Mouse (Mus musculus) thymus, postnatal 10 days (tissue): Measurements from ENCODE around the gene Rad51b.
A peak's percentile ranks its signal among the peaks of the same experiment; 100 is the strongest.

Experiments
- DNase-seq, 2 experiments: peaks; one replicate each; pipeline ENCODE4 v3.0.0; 2021; ENCODE audit warnings: low spot score in 2 of 2

Rad51b gene

GRCm38 (mm10) chr12:79436892-79437291 lies 139.8 kb downstream of the Rad51b start:
- no peak for DNase-seq

- DNase-seq, result no peak
Measured at GRCm38 (mm10) chr12:79437572-79437971, 140.5 kb downstream of the Rad51b start.

- DNase-seq, result no peak
Measured at GRCm38 (mm10) chr12:79439961-79440360, 142.9 kb downstream of the Rad51b start.

DNA sequence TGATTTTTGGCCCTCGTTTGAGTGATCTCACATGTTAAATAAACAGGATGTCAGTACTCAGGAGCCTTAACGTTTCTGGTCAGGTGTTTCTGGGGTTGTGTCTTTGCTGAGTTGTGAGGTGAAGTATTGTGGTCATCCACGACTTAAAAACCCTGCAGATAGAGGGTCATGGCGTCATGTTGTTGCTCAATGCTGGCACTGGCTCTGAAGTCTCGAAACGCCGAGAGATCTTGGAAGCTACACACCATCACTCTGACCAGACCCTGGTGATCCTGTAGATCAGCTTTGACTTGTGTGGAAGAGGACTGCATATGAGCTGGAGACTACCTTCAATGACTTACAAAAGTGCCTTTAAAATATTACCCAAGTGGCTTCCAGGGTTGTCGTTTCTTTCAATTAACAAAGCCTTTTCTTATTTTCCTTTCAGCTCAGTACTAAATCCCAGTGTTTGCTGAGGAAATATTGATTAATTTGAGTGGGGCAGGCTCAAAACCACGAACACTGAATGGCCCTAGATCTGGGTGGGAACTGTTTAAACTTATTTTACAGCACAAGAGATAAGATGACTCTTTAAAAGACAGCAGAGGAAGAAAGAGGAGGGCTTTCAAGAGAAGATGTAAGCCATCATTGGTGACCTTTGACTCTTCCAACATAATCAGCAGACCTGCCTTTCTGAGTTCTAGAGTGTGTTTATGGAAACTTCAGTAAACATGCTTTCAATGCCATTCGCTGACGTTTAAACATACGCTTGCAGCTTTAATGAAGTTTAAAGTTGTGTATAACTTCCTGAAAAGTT lies 144.3 kb downstream of the Rad51b start:
- no peak for DNase-seq

DNA sequence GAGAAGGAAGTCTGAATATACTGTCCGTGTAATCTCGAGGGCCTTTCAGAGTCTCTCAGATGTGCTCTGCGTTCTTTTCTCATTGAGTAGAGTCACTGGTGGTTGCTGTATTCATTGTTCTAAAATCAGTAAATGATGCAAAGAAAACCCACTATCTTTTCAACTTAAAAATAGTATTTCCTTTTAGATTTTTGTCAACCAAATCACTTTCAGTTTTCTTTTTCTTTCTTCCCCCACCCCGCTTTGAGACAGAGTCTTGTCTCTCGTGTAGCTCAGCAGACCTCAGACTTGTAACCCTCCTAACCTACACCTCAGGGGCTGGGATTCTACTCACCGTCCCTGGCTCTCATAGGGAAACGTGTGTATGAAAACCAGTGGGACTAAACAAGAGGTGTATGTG lies 145.0 kb downstream of the Rad51b start:
- DNase-seq, result no peak

GRCm38 (mm10) chr12:79442836-79443390 lies 145.8 kb downstream of the Rad51b start:
- no peak for DNase-seq

DNA sequence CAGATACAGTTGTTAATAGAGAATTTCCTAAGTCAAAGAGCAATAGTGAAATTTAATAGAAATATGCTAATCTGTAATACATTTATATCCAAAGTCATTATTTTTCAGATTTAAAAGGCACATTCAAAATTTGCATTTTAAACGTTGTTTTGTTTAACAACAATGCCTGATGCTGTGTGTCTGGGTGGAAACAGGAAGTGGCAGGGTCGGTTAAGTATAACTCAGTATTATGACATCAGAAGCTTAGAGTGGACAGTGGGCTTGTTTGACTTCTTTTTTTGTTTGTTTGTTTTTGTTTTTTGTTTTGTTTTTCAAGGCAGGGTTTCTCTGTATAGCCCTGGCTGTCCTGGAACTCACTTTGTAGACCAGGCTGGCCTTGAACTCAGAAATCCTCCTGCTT lies 147.6 kb downstream of the Rad51b start:
- DNase-seq, result no peak

DNA sequence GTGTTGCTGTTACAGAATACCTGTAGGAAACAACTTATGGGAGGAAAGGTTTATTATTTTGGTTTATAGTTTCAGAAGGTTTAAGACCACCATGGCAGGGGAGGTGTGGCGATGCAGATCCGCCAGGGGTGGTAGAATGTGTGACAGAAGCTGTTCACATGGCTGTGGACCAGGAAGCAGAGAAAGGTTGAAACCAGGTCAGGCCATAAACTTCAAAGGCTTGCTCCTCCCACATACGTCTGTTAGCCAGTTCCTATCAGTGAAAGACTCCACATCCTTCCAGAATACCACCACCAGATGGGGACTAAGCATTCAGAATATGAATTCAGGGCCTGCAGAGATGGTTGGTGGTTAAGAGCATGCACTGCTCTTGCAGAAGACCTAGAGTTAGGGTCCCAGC lies 150.0 kb downstream of the Rad51b start:
- peak; percentile 5 to 14 for DNase-seq

GRCm38 (mm10) chr12:79449817-79450411 lies 152.8 kb downstream of the Rad51b start:
- DNase-seq, result no peak

DNA sequence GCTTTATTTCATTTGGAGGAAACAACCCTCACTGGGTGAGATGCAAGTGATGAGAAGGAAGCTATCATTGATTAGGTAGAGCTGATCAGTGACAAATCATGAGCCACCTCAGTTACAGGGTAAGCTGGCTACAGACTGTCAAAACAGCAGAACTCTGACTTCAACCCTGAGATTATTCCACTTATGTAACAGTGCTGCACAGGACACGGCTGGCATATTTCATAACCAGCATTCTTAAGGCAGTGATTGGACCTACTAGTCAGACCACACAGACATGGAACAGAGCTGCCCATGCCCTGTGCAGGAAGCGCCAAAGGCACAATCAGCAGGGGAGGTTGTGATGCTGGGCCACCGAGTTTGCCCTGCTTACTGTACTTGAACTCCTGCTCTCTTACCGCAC lies 155.8 kb downstream of the Rad51b start:
- no peak for DNase-seq

GRCm38 (mm10) chr12:79454017-79454416 lies 156.9 kb downstream of the Rad51b start:
- no peak for DNase-seq

- no peak for DNase-seq
Measured at GRCm38 (mm10) chr12:79455061-79455847, 158.2 kb downstream of the Rad51b start.

DNA sequence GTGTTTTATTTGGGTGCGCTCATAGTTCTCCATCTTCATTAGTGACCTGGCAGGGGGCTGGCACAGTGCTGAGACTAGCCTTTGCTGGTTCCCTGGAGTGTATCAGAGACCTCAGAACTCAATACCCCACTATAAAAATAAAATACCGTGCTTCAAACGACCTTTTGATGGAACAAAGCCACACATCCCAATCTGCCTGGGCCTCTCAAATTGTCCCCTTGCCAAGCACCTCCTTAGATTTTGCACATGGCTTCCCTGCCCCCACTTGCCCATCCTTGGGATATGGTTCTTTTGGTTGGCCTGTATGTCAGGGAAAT lies 158.7 kb downstream of the Rad51b start:
- DNase-seq, result no peak

- DNase-seq, result no peak
Measured at GRCm38 (mm10) chr12:79456251-79456650, 159.2 kb downstream of the Rad51b start.

- no peak for DNase-seq
Measured at GRCm38 (mm10) chr12:79463371-79463770, 166.3 kb downstream of the Rad51b start.

DNA sequence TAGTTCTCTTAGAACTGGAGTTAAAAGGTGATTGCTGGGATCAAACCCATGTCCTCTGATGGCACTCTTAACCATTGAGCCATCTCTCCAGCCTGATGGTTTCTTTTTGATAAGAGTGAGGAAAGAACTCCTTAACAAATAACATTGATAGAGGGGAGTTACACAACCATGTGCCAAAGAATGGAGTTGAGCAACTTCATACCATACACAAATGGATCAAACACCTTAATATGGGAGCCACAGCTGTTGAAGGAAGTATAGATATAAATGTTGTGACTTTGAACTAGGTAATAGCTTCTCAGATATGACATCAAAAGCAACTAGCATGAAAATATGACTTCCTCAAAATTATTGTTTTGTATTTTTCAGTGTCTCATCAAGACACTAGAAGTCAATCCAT lies 173.0 kb downstream of the Rad51b start:
- no peak for DNase-seq

- DNase-seq, result no peak
Measured at GRCm38 (mm10) chr12:79471868-79472267, 174.8 kb downstream of the Rad51b start.

GRCm38 (mm10) chr12:79476413-79477046 lies 179.4 kb downstream of the Rad51b start:
- DNase-seq, result no peak

DNA sequence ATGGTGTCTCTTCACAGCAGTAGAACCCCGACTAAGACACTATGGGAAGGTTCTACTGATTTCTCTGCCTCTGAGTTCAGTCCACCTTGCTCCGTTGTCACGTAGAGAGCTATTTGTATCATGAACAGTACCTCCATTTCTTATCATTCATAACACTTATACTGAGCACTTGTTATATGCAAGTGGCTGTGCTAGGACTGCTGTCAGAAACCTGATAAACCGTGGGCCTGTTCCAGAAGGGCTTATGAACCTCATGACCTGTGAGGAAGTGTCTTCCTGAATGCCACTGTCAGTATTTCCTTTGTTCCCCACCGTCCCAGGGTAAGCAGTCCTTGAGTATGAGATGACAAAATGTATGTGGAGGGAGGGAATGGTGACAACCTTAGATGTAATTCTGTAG lies 181.7 kb downstream of the Rad51b start:
- DNase-seq, result no peak

DNA sequence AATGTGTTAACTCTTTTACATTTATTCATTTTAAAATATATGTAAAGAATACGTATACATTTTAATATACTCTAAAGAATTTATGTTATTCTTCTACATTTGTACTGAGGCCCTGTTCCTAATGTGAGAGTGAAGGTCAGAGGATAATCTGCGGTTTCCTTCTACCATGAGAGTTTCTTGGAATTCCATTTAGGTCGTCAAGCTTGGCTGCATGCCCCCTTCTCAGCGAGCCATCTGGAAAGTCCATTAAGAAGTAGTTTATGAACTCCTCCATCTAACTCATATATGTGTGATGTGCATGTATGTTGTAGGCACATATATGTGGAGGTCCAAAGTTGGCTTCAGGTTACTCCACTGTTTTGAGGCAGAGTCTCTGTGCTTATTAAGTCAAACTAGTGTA lies 188.4 kb downstream of the Rad51b start:
- DNase-seq, result no peak

GRCm38 (mm10) chr12:79488590-79489242 lies 191.6 kb downstream of the Rad51b start:
- DNase-seq, result no peak

DNA sequence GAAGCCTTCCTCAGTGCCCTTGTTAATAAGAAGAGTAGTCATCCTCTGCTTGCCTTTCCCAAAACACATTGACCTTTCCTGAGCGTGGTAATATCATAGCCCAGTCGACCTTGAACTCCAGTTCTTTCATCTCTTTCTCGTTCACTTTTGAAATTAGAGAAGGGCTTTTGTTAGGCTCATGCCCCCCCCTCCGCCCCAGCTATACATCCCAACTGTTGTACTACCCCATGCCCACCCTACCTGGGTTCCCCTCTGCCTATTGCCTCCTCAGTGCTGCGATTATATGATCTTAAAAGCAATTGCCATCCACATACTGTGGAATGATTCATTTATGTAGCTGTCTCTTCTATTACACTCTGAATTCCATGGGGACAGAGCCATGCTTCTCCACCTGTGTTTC lies 193.5 kb downstream of the Rad51b start:
- no peak for DNase-seq
